Mouse (Mus musculus) MEL (cell line): ENCODE results near the gene Dlec1. TPM values are rescaled to one million over a fixed set of nuclear protein-coding genes. Genes with fewer than 3 reads are reported as not detected.

ENCODE experiments used
- DNase-seq: peaks from one replicate; pipeline ENCODE4 v3.0.0; 2011; ENCODE audit warnings: low read depth, low spot score
- H3K27ac ChIP-seq: 2 replicates; pipeline ENCODE4 v1.5.1; 2012; ENCODE audit warnings: low read depth, mild to moderate bottlenecking, control low read depth, low read length, moderate library complexity; ENCODE audit not compliant: control insufficient read depth
- H3K27me3 ChIP-seq, 2 experiments: fragments of 150-350 bp in 1 of 2; sonication (generic) in 1 of 2; 2 replicates each; pipeline ENCODE4 v1.6.1; 2012; ENCODE audit warnings: low read length in 2 of 2, mild to moderate bottlenecking in 2 of 2, improper control_type of control experiment in 1 of 2, moderate library complexity in 1 of 2; ENCODE audit not compliant: insufficient read depth in 2 of 2, control insufficient read depth in 1 of 2
- H3K36me3 ChIP-seq, 2 experiments: 2 replicates each; pipeline ENCODE4 v1.6.1; 2012 to 2014; ENCODE audit warnings: low read length in 2 of 2, improper control_type of control experiment in 1 of 2, inconsistent platforms in 1 of 2, mild to moderate bottlenecking in 1 of 2; ENCODE audit not compliant: insufficient read depth in 2 of 2, control insufficient read depth in 1 of 2
- H3K4me1 ChIP-seq, 2 experiments: fragments of 150-350 bp in 1 of 2; sonication (generic) in 1 of 2; 2 replicates each; pipeline ENCODE4 v1.6.1; 2012; ENCODE audit warnings: low read length in 2 of 2, improper control_type of control experiment in 1 of 2, mild to moderate bottlenecking in 1 of 2; ENCODE audit not compliant: insufficient read depth in 2 of 2, control insufficient read depth in 1 of 2
- H3K4me3 ChIP-seq, 2 experiments: fragments of 150-350 bp in 1 of 2; sonication (generic) in 1 of 2; 2 replicates each; pipeline ENCODE4 v1.5.1; 2012; ENCODE audit warnings: low read depth in 2 of 2, low read length in 2 of 2, mild to moderate bottlenecking in 2 of 2, moderate library complexity in 2 of 2, control low read depth in 1 of 2, improper control_type of control experiment in 1 of 2; ENCODE audit not compliant: control insufficient read depth in 1 of 2, insufficient read depth in 1 of 2
- H3K79me2 ChIP-seq: 2 replicates; pipeline ENCODE4 v1.6.1; 2012; ENCODE audit warnings: mild to moderate bottlenecking, low read length, moderate library complexity; ENCODE audit not compliant: control insufficient read depth, poor library complexity, insufficient read depth
- H3K9ac ChIP-seq: 2 replicates; pipeline ENCODE4 v1.6.1; 2012; ENCODE audit warnings: low read depth, mild to moderate bottlenecking, control low read depth, low read length, moderate library complexity; ENCODE audit not compliant: control insufficient read depth, poor library complexity, severe bottlenecking
- H3K9me3 ChIP-seq: fragments of 150-350 bp; sonication (generic); replicated peaks from 2 replicates; pipeline ENCODE4 v1.6.1; 2012; ENCODE audit warnings: mild to moderate bottlenecking, low read length, improper control_type of control experiment, moderate library complexity; ENCODE audit not compliant: insufficient read depth
- BHLHE40 ChIP-seq: IDR thresholded peaks from 2 replicates; pipeline ENCODE4 v1.6.1; 2012; ENCODE audit warnings: low read depth, mild to moderate bottlenecking, inconsistent platforms, low read length, improper control_type of control experiment, borderline replicate concordance
- CHD1 ChIP-seq: IDR thresholded peaks from 2 replicates; pipeline ENCODE4 v1.6.1; 2012; ENCODE audit warnings: low read depth, mild to moderate bottlenecking, inconsistent platforms, low read length, improper control_type of control experiment
- CTCF ChIP-seq, 3 experiments: IDR thresholded peaks in 2 of 3; conservative IDR thresholded peaks in 1 of 3; 2 replicates each; pipeline ENCODE4 v1.5.1; 2011 to 2012; ENCODE audit warnings: low read length in 3 of 3, low read depth in 2 of 3, mild to moderate bottlenecking in 2 of 3, improper control_type of control experiment in 1 of 3, inconsistent platforms in 1 of 3, mixed read lengths in 1 of 3, moderate library complexity in 1 of 3; ENCODE audit not compliant: control insufficient read depth in 1 of 3, insufficient read depth in 1 of 3, poor library complexity in 1 of 3, severe bottlenecking in 1 of 3
- ELF1 ChIP-seq: IDR thresholded peaks from 2 replicates; pipeline ENCODE4 v1.6.1; 2014; ENCODE audit warnings: low read depth, mild to moderate bottlenecking, inconsistent platforms, low read length, improper control_type of control experiment, moderate library complexity
- EP300 ChIP-seq, 2 experiments: IDR thresholded peaks; 2 replicates each; pipeline ENCODE4 v1.6.1; 2011; ENCODE audit warnings: improper control_type of control experiment in 2 of 2, low read length in 2 of 2, low read depth in 1 of 2, mild to moderate bottlenecking in 1 of 2
- ETS1 ChIP-seq: IDR thresholded peaks from 2 replicates; pipeline ENCODE4 v1.6.1; 2012; ENCODE audit warnings: low read depth, mild to moderate bottlenecking, inconsistent platforms, low read length, improper control_type of control experiment, moderate library complexity
- GABPA ChIP-seq: IDR thresholded peaks from 2 replicates; pipeline ENCODE4 v1.6.1; 2012; ENCODE audit warnings: low read depth, mild to moderate bottlenecking, inconsistent platforms, low read length, improper control_type of control experiment, moderate library complexity
- GATA1 ChIP-seq: IDR thresholded peaks from 2 replicates; pipeline ENCODE4 v1.6.1; 2011; ENCODE audit warnings: low read depth, low read length, improper control_type of control experiment
- KAT2A ChIP-seq: conservative IDR thresholded peaks from 2 replicates; pipeline ENCODE4 v1.6.1; 2012; ENCODE audit warnings: low read depth, low read length, improper control_type of control experiment, inconsistent platforms
- MYB ChIP-seq: IDR thresholded peaks from 2 replicates; pipeline ENCODE4 v1.6.1; 2011; ENCODE audit warnings: mild to moderate bottlenecking, low read depth, low read length, improper control_type of control experiment
- MYC ChIP-seq: IDR thresholded peaks from 2 replicates; pipeline ENCODE4 v1.6.1; 2011; ENCODE audit warnings: low read depth, mild to moderate bottlenecking, low read length, improper control_type of control experiment, moderate library complexity
- NELFE ChIP-seq: IDR thresholded peaks from 2 replicates; pipeline ENCODE4 v1.6.1; 2011; ENCODE audit warnings: low read depth, low read length, improper control_type of control experiment
- NRF1 ChIP-seq: IDR thresholded peaks from 2 replicates; pipeline ENCODE4 v1.6.1; 2014; ENCODE audit warnings: low read depth, mild to moderate bottlenecking, inconsistent platforms, low read length, improper control_type of control experiment, moderate library complexity; ENCODE audit not compliant: poor library complexity, insufficient read depth, severe bottlenecking
- POLR2AphosphoS5 ChIP-seq: IDR thresholded peaks from 2 replicates; pipeline ENCODE4 v1.6.1; 2012; ENCODE audit warnings: low read depth, borderline replicate concordance, mild to moderate bottlenecking, inconsistent platforms, low read length, moderate library complexity, mixed read lengths
- SIN3A ChIP-seq: IDR thresholded peaks from 2 replicates; pipeline ENCODE4 v1.6.1; 2012; ENCODE audit warnings: low read length, improper control_type of control experiment, inconsistent platforms
- SMC3 ChIP-seq: IDR thresholded peaks from 2 replicates; pipeline ENCODE4 v1.6.1; 2011; ENCODE audit warnings: low read depth, low read length, improper control_type of control experiment
- TBP ChIP-seq: IDR thresholded peaks from 2 replicates; pipeline ENCODE4 v1.8.0; 2011; ENCODE audit warnings: low read depth, low read length, improper control_type of control experiment
- UBTF ChIP-seq: IDR thresholded peaks from 2 replicates; pipeline ENCODE4 v1.6.1; 2012; ENCODE audit warnings: low read depth, mild to moderate bottlenecking, inconsistent platforms, low read length, improper control_type of control experiment, moderate library complexity, borderline replicate concordance; ENCODE audit not compliant: insufficient read depth
- ZC3H11A ChIP-seq: IDR thresholded peaks from 2 replicates; pipeline ENCODE4 v1.6.1; 2012; ENCODE audit warnings: low read depth, mild to moderate bottlenecking, inconsistent platforms, low read length, improper control_type of control experiment
- polyA plus RNA-seq, 2 experiments: library from polyadenylated mRNA; stranded (reverse) in 1 of 2; unstranded in 1 of 2; fragments of >175 nt in 1 of 2; fragments of >200 nt in 1 of 2; gene quantifications; 2 replicates each; pipeline versions ENCODE4 v1.2.1 to v1.2.4; 2012; ENCODE audit warnings: low replicate concordance in 2 of 2, low read depth in 1 of 2; ENCODE audit not compliant: insufficient read length in 2 of 2, insufficient read depth in 1 of 2, missing spikeins in 1 of 2
- total RNA-seq: library from RNA; depleted of rRNA; stranded (reverse); fragments of 300-350 nt; gene quantifications from 2 replicates; pipeline ENCODE4 v1.2.3, GENCODE M21; 2012

Dlec1 gene
- total and polyA plus RNA-seq, 3 experiments: 0.22 TPM; not detected in 2

GRCm38 (mm10) chr9:119073184-119073895 lies 28.9 kb upstream of the Dlec1 start:
- H3K27ac ChIP-seq: no peak overlapping the region
- no peaks in the 10 kb centered on the region for H3K79me2 ChIP-seq
- H3K9ac ChIP-seq: no peak overlapping the region
- TF ChIP-seq GATA1: no peak
- TF ChIP-seq MYC: no peak
- no peaks in the 10 kb centered on the region for H3K27me3 ChIP-seq
- no peak for DNase-seq
- no peak overlapping the region for H3K4me3 ChIP-seq
- no peaks in the 10 kb centered on the region for H3K36me3 ChIP-seq
- H3K4me1 ChIP-seq: no peaks in the 10 kb centered on the region
- H3K9me3 ChIP-seq: no peaks in the 10 kb centered on the region

DNA sequence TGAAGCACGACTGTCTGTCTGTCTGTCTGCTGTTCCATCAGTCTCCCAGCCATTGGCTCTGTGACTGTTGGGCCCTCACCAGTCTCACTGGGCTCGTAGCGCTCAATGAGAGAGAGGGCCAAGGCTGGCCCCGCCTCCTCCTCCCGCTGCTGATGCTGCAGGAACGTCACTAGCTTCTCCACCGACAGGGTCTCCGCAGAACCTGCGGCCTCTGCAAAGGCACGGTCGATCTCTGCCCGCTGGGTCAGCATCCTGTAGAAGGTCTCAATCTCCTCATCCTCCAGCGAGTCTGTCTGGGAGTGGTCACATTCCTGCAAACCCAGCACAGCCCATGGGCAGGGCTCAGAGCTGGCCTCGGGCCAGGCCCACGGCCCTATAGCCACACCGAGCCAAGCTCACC lies 26.6 kb upstream of the Dlec1 start:
- H3K4me1 ChIP-seq: no peaks in the 10 kb centered on the region
- H3K27me3 ChIP-seq: no peaks in the 10 kb centered on the region
- H3K27ac ChIP-seq: no peak overlapping the region
- no peak overlapping the region for H3K9ac ChIP-seq
- no peaks in the 10 kb centered on the region for H3K9me3 ChIP-seq
- no peaks in the 10 kb centered on the region for H3K36me3 ChIP-seq
- no peak for TF ChIP-seq ETS1
- TF ChIP-seq NELFE: no peak
- TF ChIP-seq POLR2AphosphoS5: no peak
- TF ChIP-seq BHLHE40: no peak
- TF ChIP-seq CHD1: no peak
- no peak for TF ChIP-seq MYC
- TF ChIP-seq MYB: no peak
- TF ChIP-seq, all 39 proteins: peak for 0
- no peak for DNase-seq
- Histone ChIP-seq H3K79me2 (no peaks in the 10 kb centered on the region), H3K4me3 (no peak overlapping the region)

DNA sequence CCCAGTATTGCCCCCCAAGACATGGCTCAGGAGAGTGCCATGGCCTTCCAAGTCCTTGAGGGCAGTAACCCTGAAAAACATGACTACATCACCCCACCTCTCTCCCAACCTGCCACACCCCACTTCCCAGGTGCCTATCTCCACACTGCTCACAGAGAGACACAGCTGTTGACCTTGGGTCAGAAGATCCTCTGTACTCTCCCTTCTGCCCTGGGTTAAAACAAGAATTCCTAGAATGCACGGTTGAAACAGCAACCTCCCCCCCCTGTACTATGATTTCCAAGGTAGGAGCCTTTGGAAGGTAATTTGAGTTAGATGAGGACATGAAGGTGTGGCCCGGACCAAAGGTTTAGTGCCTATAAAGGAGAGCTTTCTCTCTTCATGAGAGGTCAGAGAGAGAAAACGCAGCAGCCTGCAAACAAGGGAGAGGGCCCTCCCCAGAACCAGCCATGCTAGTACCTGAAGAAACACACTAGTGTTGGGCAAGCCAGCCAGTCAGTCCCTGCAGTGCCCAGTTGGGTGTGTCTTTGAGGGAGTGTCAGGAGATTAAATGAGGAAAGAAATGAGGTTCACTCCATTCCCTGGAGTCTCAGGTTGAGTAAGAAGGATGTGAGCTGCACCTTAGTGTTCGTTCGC lies 22.1 kb upstream of the Dlec1 start:
- Histone ChIP-seq H3K4me1 (no peaks in the 10 kb centered on the region), H3K36me3 (no peaks in the 10 kb centered on the region), H3K9ac (no peak overlapping the region), H3K4me3 (no peak overlapping the region), H3K79me2 (no peaks in the 10 kb centered on the region), H3K9me3 (no peaks in the 10 kb centered on the region), H3K27me3 (no peaks in the 10 kb centered on the region), H3K27ac (no peak overlapping the region)
- DNase-seq: no peak
- TF ChIP-seq SMC3: no peak
- no peak for TF ChIP-seq EP300 (IDR thresholded peaks at IDR 0.05; ENCODE audit: low read depth in 1 of 2, low read length in 2 of 2)
- no peak for TF ChIP-seq UBTF
- TF ChIP-seq ETS1: no peak
- no peak for TF ChIP-seq CHD1
- no peak for TF ChIP-seq GABPA
- no peak for TF ChIP-seq CTCF (IDR thresholded peaks at IDR 0.05 in 2 of 3, conservative IDR thresholded peaks at IDR 0.05 in 1 of 3; ENCODE audit: control insufficient read depth in 1 of 3, insufficient read depth in 1 of 3, low read depth in 2 of 3, low read length in 3 of 3, poor library complexity in 1 of 3, severe bottlenecking in 1 of 3)
- no peak for TF ChIP-seq POLR2AphosphoS5
- TF ChIP-seq TBP: no peak
- no peak for TF ChIP-seq ZC3H11A
- TF ChIP-seq NRF1: no peak
- TF ChIP-seq SIN3A: no peak
- no peak for TF ChIP-seq ELF1
- TF ChIP-seq KAT2A: no peak
